Mouse (Mus musculus): ENCODE measurements around the gene Sipa1l1. TPM values are rescaled to one million over a fixed set of nuclear protein-coding genes. Genes with fewer than 3 reads are reported as not detected.
"Not testable (repeated sequence)": the region's sequence is repeated elsewhere in the genome, so short reads cannot be mapped to it uniquely, and the experiment has no call there.

The Sipa1l1 gene
- total RNA-seq, 1 experiment from 2014 or later = 31.5 TPM

DNA sequence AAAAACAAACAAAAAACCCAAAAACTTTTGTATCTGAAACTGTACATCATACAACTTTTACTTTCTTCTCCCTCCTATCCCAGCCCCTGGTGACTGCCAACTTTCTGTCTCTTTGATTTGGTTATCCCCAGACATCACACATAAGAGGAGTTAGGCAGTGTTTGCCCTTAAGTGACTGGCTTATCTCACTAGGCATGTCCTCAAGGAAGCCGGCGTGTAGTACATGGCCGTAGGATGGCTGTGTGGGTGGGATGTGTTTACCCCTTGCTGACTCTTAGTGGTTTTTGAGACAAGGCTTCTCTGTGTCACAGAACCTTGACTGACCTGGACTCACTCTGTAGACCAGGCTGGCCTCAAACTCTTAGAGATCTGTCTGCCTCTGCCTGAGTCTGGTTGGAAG is 6.6 kb downstream of the Sipa1l1 start:
- no peak for DNase-seq

DNA sequence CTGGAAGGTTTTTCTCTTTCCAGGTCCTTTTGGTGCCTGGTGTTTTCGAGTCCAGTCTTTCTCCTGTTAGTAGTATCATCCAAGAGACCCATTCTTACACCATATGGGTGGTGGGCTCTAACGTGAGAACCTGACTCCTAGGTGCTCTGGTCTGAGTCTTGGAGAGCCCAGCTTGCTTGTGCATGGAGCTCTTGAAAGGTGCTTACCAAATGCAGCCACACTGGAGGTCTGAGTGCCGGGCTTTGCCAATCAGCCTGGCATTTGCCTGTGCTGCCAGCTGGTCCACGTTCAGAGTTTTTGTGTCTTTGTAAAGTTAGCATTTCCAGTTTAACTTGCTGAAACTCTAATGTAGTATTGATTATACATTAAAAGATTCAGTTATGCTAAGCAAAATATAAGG is 9.5 kb downstream of the Sipa1l1 start:
- no peak for DNase-seq

DNA sequence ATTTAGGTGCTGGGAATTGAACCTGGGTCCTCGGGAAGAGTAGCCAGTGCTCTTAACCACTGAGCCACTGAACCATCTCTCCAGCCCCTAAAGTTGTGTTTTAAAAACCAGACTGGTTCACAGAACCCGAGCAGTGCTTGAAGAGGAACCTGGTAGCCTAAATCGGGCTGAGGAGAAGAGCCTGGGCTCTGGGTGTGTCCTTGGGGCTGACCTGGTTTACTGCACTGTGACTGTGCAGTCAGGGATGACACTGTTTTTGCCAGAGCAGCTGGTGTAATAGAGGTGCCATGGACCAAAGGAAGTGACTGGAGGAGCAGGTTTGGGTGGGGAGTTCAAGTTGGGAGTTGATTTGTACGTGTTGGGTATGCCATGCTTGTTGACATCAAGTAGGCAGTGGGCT is 10.5 kb downstream of the Sipa1l1 start:
- no peak for DNase-seq

DNA sequence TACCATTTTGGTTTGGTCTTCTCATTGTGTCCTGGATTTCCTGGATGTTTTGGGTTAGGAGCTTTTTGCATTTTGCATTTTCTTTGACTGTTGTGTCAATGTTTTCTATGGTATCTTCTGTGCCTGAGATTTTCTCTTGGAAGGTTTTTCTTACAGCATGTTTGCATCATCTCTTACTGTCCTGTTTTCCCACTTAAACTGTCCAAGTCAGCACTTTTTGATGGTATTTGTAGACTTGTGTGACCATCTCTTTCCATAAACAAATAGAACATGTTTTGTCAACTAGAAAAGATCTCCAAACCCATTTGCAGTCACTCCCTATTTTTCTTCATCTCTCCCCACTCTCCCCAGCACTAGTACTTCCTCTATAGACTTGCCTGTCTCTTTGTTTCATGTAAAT is 17.0 kb downstream of the Sipa1l1 start:
- not testable (repeated sequence) for DNase-seq

DNA sequence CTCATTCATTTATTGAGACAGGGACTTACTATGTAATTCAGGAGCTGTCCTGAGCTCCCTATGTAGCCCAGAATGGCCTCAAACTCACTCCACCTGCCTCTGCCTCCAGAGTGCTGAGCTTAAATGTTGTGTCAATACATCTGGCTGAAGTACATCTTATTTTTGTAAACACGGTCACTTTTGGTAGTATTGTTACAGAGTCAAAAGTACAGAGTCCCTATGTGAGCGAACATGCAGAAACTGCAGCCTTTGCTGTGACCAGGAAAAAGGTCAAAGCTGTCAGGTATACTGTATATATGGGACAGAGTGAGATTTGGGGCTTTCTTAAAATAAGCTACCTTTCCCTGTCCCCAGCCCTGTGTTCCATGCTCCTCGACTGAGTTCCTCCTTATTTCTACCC is 17.6 kb downstream of the Sipa1l1 start:
- DNase-seq = no peak

DNA sequence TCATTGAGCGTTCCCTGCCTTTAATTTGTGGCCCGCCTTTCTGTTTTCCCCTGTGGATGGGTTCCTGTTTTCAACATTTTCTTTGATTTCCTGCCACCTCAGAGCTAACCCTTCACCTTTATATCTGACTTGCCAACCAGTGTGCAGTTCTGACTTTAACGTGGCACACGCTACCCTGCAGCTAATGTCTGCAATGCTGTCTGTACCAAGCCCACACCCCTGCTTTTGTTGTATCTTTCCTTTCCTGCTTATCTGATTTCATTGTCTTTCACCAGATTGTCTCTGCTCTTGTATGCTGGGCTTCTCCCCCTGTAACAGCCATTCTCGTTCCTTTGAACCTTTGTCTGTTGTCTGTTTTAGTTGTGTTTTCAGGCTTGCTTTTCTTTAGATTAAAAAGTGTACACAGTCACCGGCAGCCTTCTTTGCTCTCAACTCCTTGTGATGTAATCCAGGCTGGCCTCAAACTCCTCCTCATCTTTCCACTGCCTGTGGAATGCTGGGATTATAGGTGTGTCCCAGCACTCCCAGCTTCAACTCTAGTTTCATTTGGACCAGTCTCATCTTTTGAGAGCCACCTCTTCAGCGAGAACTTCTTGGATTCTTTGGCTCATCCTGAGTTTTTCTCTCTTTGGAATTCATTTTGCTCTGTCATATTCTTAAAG is 18.2 kb downstream of the Sipa1l1 start:
- peak; percentile 39 for DNase-seq

DNA sequence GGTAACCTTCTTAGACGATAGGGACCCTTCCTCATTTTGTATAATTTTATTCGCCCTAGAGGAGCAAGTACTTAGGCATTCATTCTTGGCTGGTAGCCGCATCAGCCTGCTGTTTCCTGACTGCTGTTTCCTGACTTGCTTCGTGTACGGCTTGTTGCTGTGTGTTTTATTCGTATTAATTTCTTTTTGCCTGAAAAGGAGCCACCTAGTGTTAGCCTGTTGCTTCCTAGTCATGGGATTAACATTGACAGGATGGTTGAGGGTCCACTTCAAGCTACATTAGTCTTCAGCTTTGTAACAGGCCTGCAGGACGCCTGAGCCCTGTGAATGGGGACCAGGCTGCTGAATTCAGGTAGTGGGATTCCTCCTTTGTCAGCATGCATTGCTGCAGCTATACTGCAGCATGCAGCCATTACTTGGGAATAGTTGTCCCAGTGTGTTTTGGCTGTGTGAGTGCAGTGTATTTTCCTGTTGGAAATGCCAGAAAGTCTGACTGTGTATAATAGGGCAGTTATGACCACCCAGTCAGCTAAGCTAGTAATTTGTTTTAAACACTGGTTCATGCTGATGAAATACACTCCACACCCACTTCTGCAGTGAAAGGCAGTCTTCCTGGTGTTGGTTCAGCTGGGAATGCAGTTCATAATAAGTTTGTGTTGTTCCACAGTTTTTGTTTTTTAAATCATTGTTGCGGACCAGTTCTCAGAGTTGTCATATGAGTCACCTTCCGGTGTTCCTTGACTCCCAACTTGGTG is 19.4 kb downstream of the Sipa1l1 start:
- no peak for DNase-seq

DNA sequence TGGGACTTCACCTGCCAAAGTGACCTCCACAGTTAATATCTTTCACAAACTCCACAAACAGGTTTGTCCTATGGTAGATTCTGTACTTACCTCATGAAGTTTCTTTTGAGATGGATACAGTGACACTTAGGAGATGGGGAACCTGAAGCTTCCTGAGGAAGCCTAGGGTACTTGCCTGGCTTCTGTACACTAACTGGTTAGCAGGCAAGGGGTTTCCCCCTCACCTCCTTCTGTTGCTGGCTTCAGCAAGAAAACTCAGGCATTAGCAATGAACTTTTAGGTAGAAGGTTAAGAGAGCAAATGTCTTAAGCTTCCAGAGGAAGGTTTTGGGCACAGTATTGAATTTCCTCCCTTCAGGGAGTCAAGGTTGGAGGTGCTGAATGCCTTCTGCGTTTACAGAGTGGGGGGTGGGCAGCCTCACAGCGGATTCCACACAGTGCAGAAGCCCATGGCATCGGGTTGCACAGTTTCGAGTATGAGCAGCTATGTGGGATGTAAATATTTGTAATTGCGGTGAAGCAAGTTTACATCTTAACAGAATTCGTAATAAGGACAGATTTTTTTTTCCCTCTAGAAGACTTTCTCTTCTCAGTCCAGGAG is 20.1 kb downstream of the Sipa1l1 start:
- DNase-seq = no peak

DNA sequence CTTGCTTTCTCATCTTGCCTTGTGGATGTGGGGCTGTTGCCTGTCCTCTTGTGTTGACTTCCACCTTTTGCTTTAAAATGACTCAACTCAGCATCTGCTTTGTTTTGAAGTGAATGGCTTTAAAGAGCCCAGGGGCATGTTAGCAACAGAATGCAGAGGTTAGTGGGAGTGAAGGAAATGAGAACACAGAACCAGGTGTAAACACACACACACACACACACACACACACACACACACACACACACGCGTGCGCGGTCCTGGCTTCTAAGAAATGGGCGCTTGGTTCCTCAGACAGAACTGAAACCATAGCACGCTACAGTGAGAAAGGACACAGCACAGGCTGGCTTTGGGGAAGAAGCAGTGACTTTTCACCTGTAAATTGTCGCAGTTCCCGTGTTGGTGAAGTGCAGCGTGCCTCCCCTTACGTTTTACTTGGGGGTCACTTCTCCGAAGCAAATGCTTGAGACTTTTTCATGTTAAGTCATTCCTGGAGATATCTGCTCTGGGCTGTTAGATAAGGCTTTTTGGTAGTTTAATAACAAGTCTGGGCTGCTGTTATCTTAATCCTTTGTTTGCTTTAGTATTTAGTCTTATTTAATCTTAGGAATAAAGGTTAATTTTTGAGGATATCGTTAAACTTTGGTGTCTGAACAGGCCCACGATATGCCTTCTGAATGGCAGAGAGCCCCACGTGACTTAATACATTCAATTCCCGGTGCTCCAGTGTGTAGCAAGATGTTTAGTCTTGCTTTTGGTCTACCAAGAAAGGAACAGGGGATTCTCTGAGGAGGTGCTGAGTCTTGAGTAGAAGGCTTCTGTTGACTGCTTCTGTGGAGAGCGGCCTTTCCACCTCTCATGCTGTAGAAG is 20.8 kb downstream of the Sipa1l1 start:
- DNase-seq = no peak

DNA sequence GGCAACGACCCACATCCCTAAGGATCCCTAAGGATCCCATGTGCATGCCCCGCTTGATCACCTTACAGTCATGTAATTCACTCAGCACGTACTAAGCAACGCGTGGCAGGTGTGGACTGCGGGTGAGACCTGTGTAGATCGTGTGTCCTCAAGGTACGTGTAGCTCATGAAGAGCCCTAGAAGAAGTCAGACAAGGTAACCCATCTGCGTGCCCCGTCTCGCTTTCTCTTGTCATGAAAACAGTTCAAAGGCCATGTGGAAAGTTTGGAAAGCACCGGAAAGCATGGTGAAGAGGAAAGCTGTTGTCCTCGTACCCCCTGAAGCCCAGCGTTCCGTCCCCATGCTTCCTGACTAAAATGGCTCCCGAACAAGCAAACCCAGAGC is 21.5 kb downstream of the Sipa1l1 start:
- DNase-seq = no peak

DNA sequence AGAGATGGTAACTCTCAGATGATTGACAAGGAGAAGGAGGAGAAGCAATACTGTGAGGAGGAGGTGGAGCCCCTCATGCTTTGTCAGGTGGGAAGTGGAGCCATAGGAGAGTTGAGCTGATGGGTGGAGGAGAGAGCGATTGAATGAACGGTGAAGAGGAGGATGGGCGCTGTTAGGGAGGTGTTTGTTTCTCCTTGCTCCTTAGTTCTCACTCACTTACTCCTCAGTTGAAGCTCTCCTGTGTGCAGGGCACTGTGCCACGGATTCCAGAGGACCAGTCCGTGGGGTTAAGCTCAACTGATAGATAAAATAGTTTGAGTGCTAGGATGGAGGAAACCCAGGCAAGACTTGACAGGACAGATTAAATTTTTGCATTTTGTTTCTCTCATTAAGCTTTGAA is 22.6 kb downstream of the Sipa1l1 start:
- DNase-seq = no peak

DNA sequence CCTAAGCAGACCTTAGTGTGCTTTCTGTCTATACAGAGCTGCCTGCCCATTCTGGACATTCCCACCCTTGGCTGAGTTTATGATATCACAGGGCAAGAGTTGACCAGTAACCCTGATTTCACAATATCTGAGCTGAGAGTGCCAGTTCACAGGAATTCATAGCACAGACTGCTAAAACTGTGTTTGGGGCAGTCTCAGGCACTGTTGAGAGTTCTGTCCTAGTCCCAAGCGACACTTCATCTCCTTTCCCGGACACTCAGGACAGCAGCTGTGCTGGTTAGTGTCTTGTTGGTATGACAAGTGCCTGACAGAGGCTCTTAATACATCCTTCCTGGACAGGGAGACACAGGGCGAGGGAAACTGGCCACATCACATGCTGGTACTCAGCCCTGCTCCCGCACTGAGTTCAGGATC is 23.5 kb downstream of the Sipa1l1 start:
- peak; percentile 36 for DNase-seq

DNA sequence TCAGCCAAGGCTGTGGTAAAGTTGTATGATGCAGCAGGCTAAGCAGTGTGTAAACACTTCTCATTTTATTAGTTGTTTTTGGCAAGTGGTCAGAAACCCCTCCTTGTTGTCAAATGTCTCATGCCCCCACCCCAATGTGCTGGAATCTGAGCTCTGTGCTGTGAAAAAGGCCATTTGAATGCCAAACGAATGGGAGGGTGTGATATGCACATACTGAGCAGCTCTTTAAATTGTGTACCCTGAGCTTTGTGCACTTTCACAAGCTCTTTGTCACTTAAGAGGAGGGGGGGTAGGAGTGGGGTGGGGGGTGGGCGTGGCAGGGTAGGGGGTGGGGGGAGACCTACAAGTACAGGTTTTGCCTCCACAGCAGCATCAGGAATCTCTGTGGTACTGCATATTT is 24.4 kb downstream of the Sipa1l1 start:
- no peak for DNase-seq

DNA sequence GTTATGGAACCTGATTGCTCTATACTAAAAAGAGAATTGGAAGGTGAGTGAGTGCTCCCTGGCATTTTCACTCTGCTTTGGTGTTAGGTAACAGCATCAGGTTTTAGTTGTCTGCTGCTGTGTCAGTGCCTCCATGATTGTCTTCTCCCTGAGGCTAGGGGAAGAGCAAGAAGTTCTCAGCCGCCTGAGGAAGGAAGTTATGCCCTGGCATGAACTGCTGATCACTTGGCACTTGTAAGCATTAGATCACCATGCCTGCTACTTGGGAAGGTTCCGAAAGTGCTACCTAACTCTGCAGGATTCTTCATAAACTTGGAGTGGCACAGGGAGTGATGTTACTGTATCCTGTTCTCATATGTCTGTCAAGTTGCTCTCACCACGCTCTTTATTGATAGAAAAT is 25.8 kb downstream of the Sipa1l1 start:
- DNase-seq = no peak

DNA sequence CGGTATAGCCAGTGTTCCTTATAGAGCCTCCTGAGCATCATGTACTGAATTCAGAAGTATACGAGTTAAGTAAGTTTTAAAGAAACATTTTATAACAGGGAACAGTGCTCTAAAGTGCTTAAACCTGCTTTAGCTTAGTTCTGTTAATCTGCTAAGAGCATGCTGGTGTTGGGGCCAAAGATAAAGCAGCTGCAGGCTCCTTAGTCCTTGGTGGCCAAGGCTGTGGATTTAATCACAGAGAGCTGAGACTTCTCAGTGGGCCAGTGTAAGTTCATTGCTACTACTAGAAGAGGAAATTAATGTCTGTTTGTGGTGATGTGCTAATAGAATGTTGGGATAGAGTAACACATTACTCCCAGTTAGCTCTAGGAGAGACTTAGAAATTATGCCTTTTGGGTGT is 27.1 kb downstream of the Sipa1l1 start:
- no peak for DNase-seq

DNA sequence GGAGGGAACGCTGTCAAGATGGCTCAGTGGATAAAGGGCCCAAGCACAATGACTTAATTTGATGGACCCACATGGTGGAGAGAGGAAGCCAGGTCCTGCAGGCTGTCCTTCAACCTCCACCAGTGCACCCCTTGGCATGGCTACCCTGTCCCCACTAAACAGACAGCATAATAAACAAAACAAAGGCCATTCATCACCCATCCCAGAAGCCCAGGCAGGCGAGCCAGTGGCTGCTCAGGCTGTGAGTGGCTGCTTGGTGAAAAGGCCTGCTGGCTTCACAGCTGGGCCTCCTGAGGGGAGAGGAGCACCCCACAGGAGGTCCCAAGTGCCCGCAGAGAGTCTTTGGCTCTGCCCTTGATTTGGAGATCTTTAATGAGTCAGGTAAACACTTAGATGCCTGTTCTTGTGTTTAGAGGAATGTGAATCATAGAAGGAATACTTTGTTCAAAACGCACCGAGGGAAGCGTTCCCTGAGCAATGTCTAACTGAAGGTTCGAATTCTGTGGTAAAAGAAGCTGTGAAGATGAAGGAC is 27.6 kb downstream of the Sipa1l1 start:
- no peak for DNase-seq

DNA sequence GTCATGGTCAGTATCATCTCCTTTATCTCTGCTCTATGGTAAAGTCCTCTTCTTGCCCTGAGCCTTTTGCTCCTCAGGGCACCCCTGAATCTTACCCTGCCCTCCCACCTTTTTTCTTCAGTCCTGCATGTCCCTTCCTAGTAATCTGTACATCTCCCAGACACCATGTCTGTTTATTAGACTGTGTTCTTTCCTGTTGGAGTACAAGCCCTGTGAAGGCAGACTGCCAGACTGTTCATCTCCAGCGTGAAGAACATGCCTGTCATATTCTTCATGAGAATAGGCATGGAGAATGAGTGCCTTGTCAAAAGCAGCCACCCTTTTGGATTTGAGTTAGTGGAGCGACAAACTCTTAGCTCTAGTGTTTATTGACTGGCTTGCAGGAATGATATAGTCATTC is 28.1 kb downstream of the Sipa1l1 start:
- no peak for DNase-seq

DNA sequence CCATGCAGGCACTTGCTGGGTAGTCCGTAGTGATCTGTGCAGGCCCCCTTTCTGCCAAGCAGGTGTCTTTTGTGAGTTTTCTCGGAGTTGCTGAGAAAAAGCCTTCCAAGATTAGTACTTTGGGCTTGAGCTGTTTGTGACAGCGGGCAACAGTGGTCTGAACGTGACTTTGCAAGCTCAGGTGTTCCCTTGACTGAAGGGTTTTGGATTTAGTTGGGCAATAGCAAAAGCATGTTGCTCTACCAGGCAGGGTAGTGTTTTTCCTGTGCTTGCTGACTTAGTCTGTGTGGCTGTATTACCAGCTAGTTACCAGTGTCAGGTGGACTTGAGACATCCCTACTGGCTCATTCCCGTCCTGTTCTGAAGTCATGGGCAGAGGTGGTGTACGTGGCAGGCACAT is 30.2 kb downstream of the Sipa1l1 start:
- DNase-seq = no peak

DNA sequence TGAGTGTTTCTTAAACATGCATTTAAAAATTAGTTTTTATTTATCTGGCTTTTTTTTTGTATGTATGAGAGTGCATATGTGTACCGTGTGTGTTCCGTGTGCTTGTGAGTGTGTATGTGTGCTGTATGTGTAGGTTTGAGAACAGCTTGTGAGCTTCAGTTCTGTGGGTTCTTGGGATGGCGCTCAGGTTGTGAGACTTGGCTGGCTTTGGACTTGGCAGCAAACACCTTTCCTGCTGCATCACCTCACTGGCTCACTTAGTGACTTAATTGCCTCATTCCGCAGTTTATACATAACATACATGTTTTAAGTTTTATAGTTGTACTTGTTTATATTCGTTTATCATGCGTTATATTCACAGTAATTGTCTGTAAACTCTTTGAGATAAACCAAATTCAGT is 35.0 kb downstream of the Sipa1l1 start:
- no peak for DNase-seq

DNA sequence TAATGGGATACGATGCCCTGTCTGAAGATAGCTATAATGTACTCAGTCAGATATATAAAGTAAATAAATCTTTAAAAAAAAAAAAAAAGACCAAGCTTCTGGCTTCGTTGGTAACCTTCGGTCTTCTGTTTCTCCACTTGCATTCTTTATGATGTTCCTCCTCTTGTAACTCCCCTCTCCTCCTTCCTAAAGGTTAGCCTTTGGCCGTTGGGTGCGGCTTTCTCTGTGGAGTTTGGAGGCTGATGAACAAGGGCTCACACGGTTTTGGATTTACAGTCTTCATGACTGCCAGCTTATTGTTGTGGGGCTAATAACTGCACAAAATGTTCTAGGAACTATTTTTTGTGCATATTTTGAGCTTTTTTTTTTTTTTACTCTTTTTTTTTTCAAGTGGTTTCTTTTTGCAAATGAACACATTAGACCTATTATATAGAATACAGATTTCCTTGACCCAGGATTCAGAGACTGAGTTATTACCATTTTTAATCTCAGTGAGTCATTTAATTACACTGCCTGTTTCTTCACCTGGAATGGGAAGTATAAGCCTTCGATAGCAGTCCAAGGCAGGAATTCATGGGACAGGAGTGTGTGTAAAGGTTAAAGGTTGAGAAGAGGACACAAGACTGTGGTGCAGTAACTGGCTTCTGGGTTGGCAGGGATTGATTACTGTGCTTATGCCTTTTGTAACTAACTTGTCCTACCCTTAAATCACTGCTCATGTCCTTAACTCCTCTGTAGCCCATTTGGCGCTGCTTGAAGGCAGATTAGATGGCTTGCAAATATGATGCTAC is 37.9 kb downstream of the Sipa1l1 start:
- DNase-seq = no peak

DNA sequence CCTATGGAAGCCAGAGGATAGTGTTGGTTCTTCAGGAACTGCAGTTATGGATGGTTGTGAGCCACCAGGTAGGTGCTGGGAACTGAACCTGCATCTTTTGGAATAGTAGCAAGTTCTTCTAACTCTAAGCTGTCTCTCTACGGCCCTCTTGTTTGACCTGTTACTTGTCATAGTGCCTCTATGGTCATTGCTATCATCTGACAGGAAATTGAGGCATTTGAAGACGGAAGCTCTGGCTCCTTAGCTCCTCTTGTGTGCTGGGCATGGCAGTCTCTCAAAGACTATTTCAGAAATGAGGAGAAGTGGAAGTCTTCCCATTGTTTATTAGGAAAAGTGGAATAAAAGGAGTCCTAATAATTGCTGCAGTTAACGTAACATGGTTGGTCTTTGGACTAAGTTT is 38.9 kb downstream of the Sipa1l1 start:
- no peak for DNase-seq

DNA sequence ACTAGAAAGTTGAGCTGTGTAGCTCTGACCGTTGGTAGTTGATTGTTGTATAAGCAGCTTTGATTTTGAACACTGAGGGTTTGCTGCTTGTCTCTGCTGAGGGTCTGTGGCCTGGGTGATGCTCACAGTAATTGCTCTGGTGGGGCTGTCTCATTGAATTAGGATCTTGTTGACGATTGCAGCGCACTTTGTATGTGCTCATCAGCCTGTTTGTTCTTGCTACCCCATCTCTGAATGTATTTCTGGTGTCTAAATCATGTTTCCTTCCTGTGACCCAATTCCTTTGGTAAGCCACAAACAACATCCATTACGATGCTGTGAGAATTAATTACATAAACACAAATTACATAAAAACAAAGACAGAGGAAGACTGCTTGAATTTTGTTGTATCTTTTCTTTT is 39.5 kb downstream of the Sipa1l1 start:
- no peak for DNase-seq

All from adrenal gland, postnatal 14 days (tissue).